Mouse (Mus musculus) MEL (cell line): ENCODE results near the gene Nfia. TPM values are rescaled to one million over a fixed set of nuclear protein-coding genes. Genes with fewer than 3 reads are reported as not detected.

Experiments used
- DNase-seq: peaks from one replicate; pipeline ENCODE4 v3.0.0; 2011; ENCODE audit warnings: low read depth, low spot score
- H3K27ac ChIP-seq: 2 replicates; pipeline ENCODE4 v1.5.1; 2012; ENCODE audit warnings: low read depth, mild to moderate bottlenecking, control low read depth, low read length, moderate library complexity; ENCODE audit not compliant: control insufficient read depth
- H3K27me3 ChIP-seq, 2 experiments: fragments of 150-350 bp in 1 of 2; sonication (generic) in 1 of 2; 2 replicates each; pipeline ENCODE4 v1.6.1; 2012; ENCODE audit warnings: low read length in 2 of 2, mild to moderate bottlenecking in 2 of 2, improper control_type of control experiment in 1 of 2, moderate library complexity in 1 of 2; ENCODE audit not compliant: insufficient read depth in 2 of 2, control insufficient read depth in 1 of 2
- H3K36me3 ChIP-seq, 2 experiments: 2 replicates each; pipeline ENCODE4 v1.6.1; 2012 to 2014; ENCODE audit warnings: low read length in 2 of 2, improper control_type of control experiment in 1 of 2, inconsistent platforms in 1 of 2, mild to moderate bottlenecking in 1 of 2; ENCODE audit not compliant: insufficient read depth in 2 of 2, control insufficient read depth in 1 of 2
- H3K4me1 ChIP-seq, 2 experiments: fragments of 150-350 bp in 1 of 2; sonication (generic) in 1 of 2; 2 replicates each; pipeline ENCODE4 v1.6.1; 2012; ENCODE audit warnings: low read length in 2 of 2, improper control_type of control experiment in 1 of 2, mild to moderate bottlenecking in 1 of 2; ENCODE audit not compliant: insufficient read depth in 2 of 2, control insufficient read depth in 1 of 2
- H3K4me3 ChIP-seq, 2 experiments: fragments of 150-350 bp in 1 of 2; sonication (generic) in 1 of 2; 2 replicates each; pipeline ENCODE4 v1.5.1; 2012; ENCODE audit warnings: low read depth in 2 of 2, low read length in 2 of 2, mild to moderate bottlenecking in 2 of 2, moderate library complexity in 2 of 2, control low read depth in 1 of 2, improper control_type of control experiment in 1 of 2; ENCODE audit not compliant: control insufficient read depth in 1 of 2, insufficient read depth in 1 of 2
- H3K79me2 ChIP-seq: 2 replicates; pipeline ENCODE4 v1.6.1; 2012; ENCODE audit warnings: mild to moderate bottlenecking, low read length, moderate library complexity; ENCODE audit not compliant: control insufficient read depth, poor library complexity, insufficient read depth
- H3K9ac ChIP-seq: 2 replicates; pipeline ENCODE4 v1.6.1; 2012; ENCODE audit warnings: low read depth, mild to moderate bottlenecking, control low read depth, low read length, moderate library complexity; ENCODE audit not compliant: control insufficient read depth, poor library complexity, severe bottlenecking
- H3K9me3 ChIP-seq: fragments of 150-350 bp; sonication (generic); replicated peaks from 2 replicates; pipeline ENCODE4 v1.6.1; 2012; ENCODE audit warnings: mild to moderate bottlenecking, low read length, improper control_type of control experiment, moderate library complexity; ENCODE audit not compliant: insufficient read depth
- ELF1 ChIP-seq: IDR thresholded peaks from 2 replicates; pipeline ENCODE4 v1.6.1; 2014; ENCODE audit warnings: low read depth, mild to moderate bottlenecking, inconsistent platforms, low read length, improper control_type of control experiment, moderate library complexity
- EP300 ChIP-seq, 2 experiments: IDR thresholded peaks; 2 replicates each; pipeline ENCODE4 v1.6.1; 2011; ENCODE audit warnings: improper control_type of control experiment in 2 of 2, low read length in 2 of 2, low read depth in 1 of 2, mild to moderate bottlenecking in 1 of 2
- ETS1 ChIP-seq: IDR thresholded peaks from 2 replicates; pipeline ENCODE4 v1.6.1; 2012; ENCODE audit warnings: low read depth, mild to moderate bottlenecking, inconsistent platforms, low read length, improper control_type of control experiment, moderate library complexity
- GATA1 ChIP-seq: IDR thresholded peaks from 2 replicates; pipeline ENCODE4 v1.6.1; 2011; ENCODE audit warnings: low read depth, low read length, improper control_type of control experiment
- KAT2A ChIP-seq: conservative IDR thresholded peaks from 2 replicates; pipeline ENCODE4 v1.6.1; 2012; ENCODE audit warnings: low read depth, low read length, improper control_type of control experiment, inconsistent platforms
- MAZ ChIP-seq: IDR thresholded peaks from 2 replicates; pipeline ENCODE4 v1.6.1; 2012; ENCODE audit warnings: low read depth, mild to moderate bottlenecking, inconsistent platforms, low read length, improper control_type of control experiment
- MEF2A ChIP-seq: IDR thresholded peaks from 2 replicates; pipeline ENCODE4 v1.6.1; 2014; ENCODE audit warnings: low read depth, mild to moderate bottlenecking, inconsistent platforms, low read length, improper control_type of control experiment; ENCODE audit not compliant: poor library complexity, insufficient replicate concordance, severe bottlenecking; ENCODE audit errors: extremely low read depth
- MXI1 ChIP-seq: IDR thresholded peaks from 2 replicates; pipeline ENCODE4 v1.6.1; 2011; ENCODE audit warnings: mild to moderate bottlenecking, low read depth, low read length, improper control_type of control experiment
- NELFE ChIP-seq: IDR thresholded peaks from 2 replicates; pipeline ENCODE4 v1.6.1; 2011; ENCODE audit warnings: low read depth, low read length, improper control_type of control experiment
- POLR2AphosphoS5 ChIP-seq: IDR thresholded peaks from 2 replicates; pipeline ENCODE4 v1.6.1; 2012; ENCODE audit warnings: low read depth, borderline replicate concordance, mild to moderate bottlenecking, inconsistent platforms, low read length, moderate library complexity, mixed read lengths
- RCOR1 ChIP-seq: IDR thresholded peaks from 2 replicates; pipeline ENCODE4 v1.6.1; 2012; ENCODE audit warnings: low read depth, mild to moderate bottlenecking, inconsistent platforms, low read length, improper control_type of control experiment
- SIN3A ChIP-seq: IDR thresholded peaks from 2 replicates; pipeline ENCODE4 v1.6.1; 2012; ENCODE audit warnings: low read length, improper control_type of control experiment, inconsistent platforms
- TBP ChIP-seq: IDR thresholded peaks from 2 replicates; pipeline ENCODE4 v1.8.0; 2011; ENCODE audit warnings: low read depth, low read length, improper control_type of control experiment
- TCF12 ChIP-seq: IDR thresholded peaks from 2 replicates; pipeline ENCODE4 v1.6.1; 2014; ENCODE audit warnings: low read depth, mild to moderate bottlenecking, inconsistent platforms, low read length, improper control_type of control experiment, moderate library complexity
- UBTF ChIP-seq: IDR thresholded peaks from 2 replicates; pipeline ENCODE4 v1.6.1; 2012; ENCODE audit warnings: low read depth, mild to moderate bottlenecking, inconsistent platforms, low read length, improper control_type of control experiment, moderate library complexity, borderline replicate concordance; ENCODE audit not compliant: insufficient read depth
- USF2 ChIP-seq, 2 experiments: IDR thresholded peaks; 2 replicates each; pipeline ENCODE4 v1.6.1; 2011 to 2012; ENCODE audit warnings: improper control_type of control experiment in 2 of 2, low read length in 2 of 2, borderline replicate concordance in 1 of 2, inconsistent platforms in 1 of 2, low read depth in 1 of 2, mild to moderate bottlenecking in 1 of 2; ENCODE audit not compliant: insufficient read depth in 1 of 2
- ZC3H11A ChIP-seq: IDR thresholded peaks from 2 replicates; pipeline ENCODE4 v1.6.1; 2012; ENCODE audit warnings: low read depth, mild to moderate bottlenecking, inconsistent platforms, low read length, improper control_type of control experiment
- ZKSCAN1 ChIP-seq: IDR thresholded peaks from 2 replicates; pipeline ENCODE4 v1.6.1; 2012; ENCODE audit warnings: low read depth, mild to moderate bottlenecking, inconsistent platforms, low read length, improper control_type of control experiment, moderate library complexity
- ZMIZ1 ChIP-seq: IDR thresholded peaks from 2 replicates; pipeline ENCODE4 v1.6.1; 2012; ENCODE audit warnings: low read depth, mild to moderate bottlenecking, inconsistent platforms, low read length, improper control_type of control experiment, moderate library complexity
- polyA plus RNA-seq, 2 experiments: library from polyadenylated mRNA; stranded (reverse) in 1 of 2; unstranded in 1 of 2; fragments of >175 nt in 1 of 2; fragments of >200 nt in 1 of 2; gene quantifications; 2 replicates each; pipeline versions ENCODE4 v1.2.1 to v1.2.4; 2012; ENCODE audit warnings: low replicate concordance in 2 of 2, low read depth in 1 of 2; ENCODE audit not compliant: insufficient read length in 2 of 2, insufficient read depth in 1 of 2, missing spikeins in 1 of 2
- total RNA-seq: library from RNA; depleted of rRNA; stranded (reverse); fragments of 300-350 nt; gene quantifications from 2 replicates; pipeline ENCODE4 v1.2.3, GENCODE M21; 2012

The Nfia gene
- total and polyA plus RNA-seq, 3 experiments = 10.2 to 20.5 (median 13.4) TPM

DNA sequence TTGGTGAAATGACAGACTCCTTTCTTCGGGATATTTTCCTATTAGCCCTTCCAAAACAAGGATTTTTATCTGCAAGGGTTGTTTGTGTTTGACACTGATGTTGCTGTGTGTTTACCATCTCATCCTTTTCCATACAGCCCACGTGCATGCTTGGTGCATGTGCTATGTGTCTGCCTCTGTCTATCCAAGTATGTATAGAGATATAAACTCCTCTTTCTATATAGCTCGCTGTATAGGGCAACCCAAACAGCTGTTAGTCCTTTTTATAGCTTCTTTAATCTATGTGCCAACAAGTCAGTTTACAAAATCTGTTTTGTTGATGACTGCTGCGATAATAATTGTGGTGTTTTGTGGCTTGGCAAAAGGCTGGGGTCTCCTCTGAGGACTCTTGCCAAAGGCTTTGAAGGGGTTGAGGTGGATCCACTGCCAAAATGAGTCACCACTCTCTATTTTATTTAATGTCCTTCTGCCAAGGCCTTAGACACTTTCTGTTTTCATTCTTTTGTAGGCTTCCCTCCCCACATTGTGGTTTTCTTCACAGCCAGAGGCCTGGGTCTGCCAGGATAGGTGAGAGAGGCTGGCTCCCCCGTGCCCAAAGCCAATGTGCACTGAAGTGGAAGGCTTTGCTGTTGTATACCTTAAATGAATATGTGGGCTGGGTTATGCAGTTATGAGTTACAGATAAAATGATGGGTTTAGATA is 154.2 kb downstream of the Nfia start:
- peak overlapping the region; percentile 44 for H3K27ac ChIP-seq
- H3K27me3 ChIP-seq = no peaks in the 10 kb centered on the region
- H3K4me1 ChIP-seq = peaks cover 35 to 37% of the 10 kb centered on the region in 2 experiments
- H3K4me3 ChIP-seq = no peak overlapping the region; a peak in 1 of 4 replicates
- no peaks in the 10 kb centered on the region for H3K9me3 ChIP-seq
- peak; percentile 55 for DNase-seq
- H3K9ac ChIP-seq = no peak overlapping the region; the same call in 1 of the 2 replicates
- TF ChIP-seq TCF12 (0 out of 2 replicates have a peak, but pooled peaks have one; percentile 31), UBTF (no peak), ZC3H11A (no peak), NELFE (no peak), MAZ (no peak), POLR2AphosphoS5 (no peak), RCOR1 (peak; percentile 23), ELF1 (no peak), ETS1 (peak; percentile 70), MXI1 (peak; percentile 39; the same call in 1 of the 2 replicates), USF2 (IDR thresholded peaks at IDR 0.05; ENCODE audit: borderline replicate concordance in 1 of 2, insufficient read depth in 1 of 2, low read depth in 1 of 2, low read length in 2 of 2) (no peak), SIN3A (peak; percentile 33), GATA1 (peak; percentile 49), EP300 (IDR thresholded peaks at IDR 0.05; ENCODE audit: low read depth in 1 of 2, low read length in 2 of 2) (peak; percentile 0 to 42; a peak in 3 of 4 replicates), ZKSCAN1 (no peak), KAT2A (no peak), MEF2A (no peak), ZMIZ1 (no peak), TBP (0 out of 2 replicates have a peak, but pooled peaks have one; percentile 11)
- H3K36me3 ChIP-seq = peaks cover 0 to 52% of the 10 kb centered on the region in 2 experiments; a peak in 3 of 4 replicates
- H3K79me2 ChIP-seq = peaks cover 41% of the 10 kb centered on the region

DNA sequence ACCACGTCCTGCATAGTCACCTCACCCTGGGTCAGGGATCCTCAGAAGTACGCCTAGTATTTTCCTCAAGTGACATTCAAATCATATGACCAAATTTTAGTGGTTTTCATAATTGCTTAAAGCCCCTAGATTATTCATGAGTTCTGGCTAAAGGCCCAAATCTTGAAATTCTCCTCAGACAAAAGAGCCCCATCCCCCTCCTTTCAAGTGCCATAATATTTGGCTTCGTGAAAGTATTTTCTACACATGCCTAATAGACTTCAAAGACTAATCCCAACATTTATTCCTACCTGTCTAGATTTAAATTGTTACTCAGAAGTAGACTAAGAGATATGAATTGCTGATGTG is 154.7 kb downstream of the Nfia start:
- Histone ChIP-seq H3K4me3 (no peak overlapping the region), H3K27ac (peak overlapping the region; percentile 44)
- no peak for DNase-seq

More for the DNA sequence above, 154.7 kb downstream of the Nfia start:
- Histone ChIP-seq H3K4me1 (peaks cover 32 to 37% of the 10 kb centered on the region in 2 experiments), H3K79me2 (peaks cover 41% of the 10 kb centered on the region), H3K36me3 (peaks cover 0 to 49% of the 10 kb centered on the region in 2 experiments; a peak in 3 of 4 replicates), H3K9me3 (no peaks in the 10 kb centered on the region), H3K27me3 (no peaks in the 10 kb centered on the region), H3K9ac (no peak overlapping the region; the same call in 1 of the 2 replicates)
- TF ChIP-seq ZC3H11A (no peak), EP300 (IDR thresholded peaks at IDR 0.05; ENCODE audit: low read depth in 1 of 2, low read length in 2 of 2) (peak in 1 of 2 experiments; percentile 4; a peak in 1 of 4 replicates)
